Mouse (Mus musculus): ENCODE measurements around the gene P2ry10. TPM values are rescaled to one million over a fixed set of nuclear protein-coding genes. Genes with fewer than 3 reads are reported as not detected.
"Not testable (repeated sequence)": the region's sequence is repeated elsewhere in the genome, so short reads cannot be mapped to it uniquely, and the experiment has no call there.

The P2ry10 gene
- not detected in 2 replicates for polyA plus RNA-seq (2015; fragmentation: Nextera tagmentation; extraction: Ambion mirVana)

GRCm38 (mm10) chrX:107088177-107088576, at the start of gene P2ry10:
Gene P2ry10 (plus strand): TSS chrX:107088492.
- WGBS, result 69% methylated on average over 4 of the region's 4 CpGs
- no peak within 1 kb of the TSS for H3K9ac ChIP-seq

GRCm38 (mm10) chrX:107039146-107039545, 49.1 kb upstream of the P2ry10 start:
- no peak overlapping the region for H3K4me3 ChIP-seq
- H3K9me3 ChIP-seq, result no peaks in the 10 kb centered on the region
- no peak for ATAC-seq (ENCODE audit: low FRiP score)
- H3K4me2 ChIP-seq, result no peak overlapping the region
- H3K27me3 ChIP-seq, result no peaks in the 10 kb centered on the region
- no peak overlapping the region for H3K9ac ChIP-seq
- no peaks in the 10 kb centered on the region for H3K4me1 ChIP-seq (replicated peaks)
- no peaks in the 10 kb centered on the region for H3K36me3 ChIP-seq
- H3K27ac ChIP-seq, result no peak overlapping the region

More at GRCm38 (mm10) chrX:107088177-107088576, at the start of gene P2ry10:
- no peaks in the 10 kb centered on the region for H3K4me1 ChIP-seq (replicated peaks)
- no peaks in the 10 kb centered on the region for H3K36me3 ChIP-seq
- H3K27ac ChIP-seq, result no peak within 1 kb of the TSS
- no peak for ATAC-seq (ENCODE audit: low FRiP score)
- no peaks in the 10 kb centered on the region for H3K27me3 ChIP-seq
- no peaks in the 10 kb centered on the region for H3K9me3 ChIP-seq
- H3K4me3 ChIP-seq, result no peak within 1 kb of the TSS
- H3K4me2 ChIP-seq, result no peak within 1 kb of the TSS

GRCm38 (mm10) chrX:107039635-107040034, 48.7 kb upstream of the P2ry10 start:
- no peaks in the 10 kb centered on the region for H3K36me3 ChIP-seq
- 73% methylated on average over 2 of the region's 2 CpGs for WGBS
- no peak overlapping the region for H3K27ac ChIP-seq
- H3K4me1 ChIP-seq (replicated peaks), result no peaks in the 10 kb centered on the region
- H3K4me2 ChIP-seq, result no peak overlapping the region
- H3K9me3 ChIP-seq, result no peaks in the 10 kb centered on the region
- no peak overlapping the region for H3K4me3 ChIP-seq
- H3K9ac ChIP-seq, result no peak overlapping the region
- no peaks in the 10 kb centered on the region for H3K27me3 ChIP-seq
- ATAC-seq (ENCODE audit: low FRiP score), result no peak

DNA sequence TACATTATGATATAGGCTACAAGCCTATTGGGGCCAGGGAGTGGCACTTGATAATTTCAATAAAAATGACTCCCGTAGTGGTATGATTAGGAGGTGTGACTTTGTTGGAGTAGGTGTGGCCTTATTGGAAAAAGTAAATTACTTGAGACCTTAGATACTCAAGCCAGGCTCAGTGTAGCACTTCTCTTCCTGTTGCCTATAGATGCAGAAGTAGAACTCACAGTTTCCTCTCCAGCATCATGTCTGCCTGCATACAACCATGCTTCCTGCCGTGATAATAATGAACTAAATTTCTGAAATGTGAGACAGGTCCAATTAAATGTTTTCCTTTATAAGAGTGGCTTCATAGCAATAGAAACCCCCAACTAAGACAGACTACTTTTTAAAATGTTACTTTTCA, 45.9 kb upstream of the P2ry10 start:
- Histone ChIP-seq H3K4me3 (no peak overlapping the region), H3K36me3 (no peaks in the 10 kb centered on the region), H3K9me3 (no peaks in the 10 kb centered on the region), H3K4me2 (no peak overlapping the region), H3K27me3 (no peaks in the 10 kb centered on the region), H3K9ac (no peak overlapping the region), H3K27ac (no peak overlapping the region), H3K4me1 (replicated peaks) (no peaks in the 10 kb centered on the region)
- WGBS, result 92% methylated on average over 2 of the region's 2 CpGs
- no peak for ATAC-seq (ENCODE audit: low FRiP score)

DNA sequence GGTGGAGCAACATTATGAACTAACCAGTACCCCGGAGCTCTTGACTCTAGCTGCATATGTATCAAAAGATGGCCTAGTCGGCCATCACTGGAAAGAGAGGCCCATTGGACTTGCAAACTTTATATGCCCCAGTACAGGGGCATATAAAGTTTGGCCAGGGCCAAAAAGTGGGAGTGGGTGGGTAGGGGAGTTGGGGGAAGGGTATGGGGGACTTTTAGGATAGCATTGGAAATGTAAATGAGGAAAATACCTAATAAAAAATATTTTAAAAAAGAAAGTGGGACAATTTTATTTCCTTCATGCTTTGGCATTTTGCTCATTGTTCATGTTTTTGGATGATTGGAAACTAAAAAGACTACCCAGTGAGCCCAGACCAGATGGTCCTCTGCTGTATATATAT, 4.9 kb upstream of the P2ry10 start:
- not testable (repeated sequence) for H3K9me3 ChIP-seq; H3K4me3 ChIP-seq; H3K4me2 ChIP-seq; ATAC-seq (ENCODE audit: low FRiP score); H3K4me1 ChIP-seq (replicated peaks); H3K27ac ChIP-seq; H3K27me3 ChIP-seq; H3K36me3 ChIP-seq; H3K9ac ChIP-seq
- 87% methylated on average over 2 of the region's 2 CpGs for WGBS

- Histone ChIP-seq H3K9ac (no peak overlapping the region), H3K36me3 (no peaks in the 10 kb centered on the region), H3K4me3 (no peak overlapping the region), H3K27ac (no peak overlapping the region), H3K27me3 (no peaks in the 10 kb centered on the region), H3K9me3 (no peaks in the 10 kb centered on the region), H3K4me1 (replicated peaks) (no peaks in the 10 kb centered on the region), H3K4me2 (no peak overlapping the region)
- ATAC-seq (ENCODE audit: low FRiP score), result no peak
Observed at GRCm38 (mm10) chrX:107084320-107084719, 4.0 kb upstream of the P2ry10 start.

DNA sequence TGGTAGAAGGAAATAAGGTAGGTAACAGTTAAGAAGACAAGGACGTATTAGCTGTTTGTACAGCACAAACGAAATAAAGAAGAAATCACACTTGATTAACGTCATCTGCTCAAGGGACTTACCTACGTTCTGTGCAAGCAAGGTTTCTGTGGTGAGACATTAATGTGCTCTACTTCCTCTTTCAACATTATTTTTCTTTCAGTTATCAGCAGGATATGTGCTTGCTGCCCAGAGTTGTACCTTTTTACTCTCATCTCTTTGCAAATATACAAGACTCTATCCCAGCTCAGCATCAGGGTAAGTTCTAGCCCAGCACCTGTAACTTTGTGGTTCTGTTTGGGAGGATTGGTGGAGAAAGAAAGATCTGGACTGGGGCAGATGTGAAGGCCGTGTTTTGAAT, 839 bp downstream of the P2ry10 start:
- H3K27ac ChIP-seq, result no peak overlapping the region

DNA sequence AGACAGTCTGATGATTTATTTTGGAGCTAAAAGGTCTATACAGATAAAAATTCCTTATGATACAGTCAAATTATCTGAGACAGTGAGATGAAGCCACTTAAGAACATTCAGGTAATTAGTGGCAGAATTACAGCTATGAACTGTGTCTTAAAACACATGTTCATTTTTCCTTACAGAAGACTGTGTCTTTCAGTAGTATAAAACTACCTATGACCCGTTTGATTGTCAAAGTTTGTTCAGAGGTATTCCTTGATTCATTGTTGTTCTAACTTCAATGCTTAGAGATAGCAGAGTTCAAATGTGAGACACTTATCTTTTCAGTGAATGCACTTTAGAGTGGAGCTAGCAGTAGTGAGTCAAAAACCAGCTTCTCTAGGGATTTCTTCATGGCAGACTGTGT, 1.6 kb downstream of the P2ry10 start:
- Histone ChIP-seq H3K27ac (no peak overlapping the region), H3K36me3 (no peaks in the 10 kb centered on the region), H3K9me3 (no peaks in the 10 kb centered on the region), H3K9ac (no peak overlapping the region), H3K4me3 (no peak overlapping the region), H3K4me1 (replicated peaks) (no peaks in the 10 kb centered on the region), H3K27me3 (no peaks in the 10 kb centered on the region), H3K4me2 (no peak overlapping the region)
- ATAC-seq (ENCODE audit: low FRiP score), result no peak
- WGBS, result 77% methylated on average over 1 of the region's 1 CpGs

More for the DNA sequence above, 839 bp downstream of the P2ry10 start:
- H3K9me3 ChIP-seq, result no peaks in the 10 kb centered on the region
- no peak for ATAC-seq (ENCODE audit: low FRiP score)
- H3K9ac ChIP-seq, result no peak overlapping the region
- no peaks in the 10 kb centered on the region for H3K36me3 ChIP-seq
- 89% methylated on average over 5 of the region's 5 CpGs for WGBS
- H3K4me3 ChIP-seq, result no peak overlapping the region
- no peaks in the 10 kb centered on the region for H3K4me1 ChIP-seq (replicated peaks)
- no peaks in the 10 kb centered on the region for H3K27me3 ChIP-seq
- H3K4me2 ChIP-seq, result no peak overlapping the region

- no peak for ATAC-seq (ENCODE audit: low FRiP score)
- H3K4me2 ChIP-seq, result no peak overlapping the region
- WGBS, result 78% methylated on average over 3 of the region's 3 CpGs
Observed at GRCm38 (mm10) chrX:107095633-107096032, 7.3 kb downstream of the P2ry10 start.

GRCm38 (mm10) chrX:107116333-107116732, 28.0 kb downstream of the P2ry10 start:
- Histone ChIP-seq H3K27me3 (no peaks in the 10 kb centered on the region), H3K4me2 (no peak overlapping the region), H3K9ac (no peak overlapping the region), H3K4me1 (replicated peaks) (no peaks in the 10 kb centered on the region), H3K9me3 (no peaks in the 10 kb centered on the region), H3K4me3 (no peak overlapping the region), H3K36me3 (no peaks in the 10 kb centered on the region), H3K27ac (no peak overlapping the region)
- WGBS, result 93% methylated on average over 1 of the region's 1 CpGs
- ATAC-seq (ENCODE audit: low FRiP score), result no peak

More at GRCm38 (mm10) chrX:107095633-107096032, 7.3 kb downstream of the P2ry10 start:
- Histone ChIP-seq H3K9ac (no peak overlapping the region), H3K4me3 (no peak overlapping the region), H3K27me3 (no peaks in the 10 kb centered on the region), H3K27ac (no peak overlapping the region), H3K36me3 (no peaks in the 10 kb centered on the region), H3K4me1 (replicated peaks) (no peaks in the 10 kb centered on the region), H3K9me3 (no peaks in the 10 kb centered on the region)

DNA sequence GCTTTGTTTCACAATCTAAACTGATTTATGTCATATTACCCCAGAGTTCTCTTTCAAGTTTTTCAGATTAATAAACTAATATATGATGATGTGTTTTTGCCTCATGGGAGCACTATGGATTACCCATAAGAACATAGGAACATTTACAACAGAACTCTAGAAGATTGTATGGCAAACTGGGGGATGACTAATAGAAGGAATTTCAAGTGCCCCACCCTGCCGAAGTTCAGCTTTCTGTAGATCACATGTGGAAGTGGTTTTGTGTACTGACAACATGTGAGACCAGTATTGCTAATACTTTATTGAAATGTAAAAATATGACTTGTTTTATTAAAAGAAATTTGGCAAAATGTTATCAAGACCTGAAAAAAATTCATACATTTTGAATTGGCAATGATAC, 28.7 kb downstream of the P2ry10 start:
- Histone ChIP-seq H3K27me3 (no peaks in the 10 kb centered on the region), H3K36me3 (no peaks in the 10 kb centered on the region), H3K9me3 (no peaks in the 10 kb centered on the region), H3K4me1 (replicated peaks) (no peaks in the 10 kb centered on the region), H3K27ac (no peak overlapping the region), H3K4me3 (no peak overlapping the region), H3K9ac (no peak overlapping the region), H3K4me2 (no peak overlapping the region)
- no peak for ATAC-seq (ENCODE audit: low FRiP score)
- 90% methylated on average over 1 of the region's 1 CpGs for WGBS

DNA sequence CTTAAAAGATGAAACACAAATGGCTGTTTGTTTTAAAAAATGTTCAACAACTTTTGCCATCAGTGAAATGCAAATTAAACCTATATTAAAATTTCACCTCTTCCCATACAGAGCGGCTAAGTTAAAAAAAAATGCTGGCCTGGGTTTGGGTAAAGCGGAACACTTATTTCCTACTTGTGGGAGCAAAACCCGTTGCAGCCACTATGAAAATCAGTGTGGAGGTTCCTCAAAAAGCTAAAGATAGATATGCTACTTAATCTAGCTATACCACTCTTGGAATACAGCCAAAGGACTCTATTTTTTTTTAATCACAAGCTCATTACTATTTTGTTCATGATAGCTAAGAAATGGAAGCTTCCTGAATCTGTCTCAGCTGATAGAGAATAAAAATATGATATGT, 54.9 kb downstream of the P2ry10 start:
- no peak overlapping the region for H3K27ac ChIP-seq
- H3K9ac ChIP-seq, result no peak overlapping the region
- 89% methylated on average over 3 of the region's 3 CpGs for WGBS
- no peaks in the 10 kb centered on the region for H3K27me3 ChIP-seq
- no peak overlapping the region for H3K4me2 ChIP-seq
- no peaks in the 10 kb centered on the region for H3K36me3 ChIP-seq
- no peak for ATAC-seq (ENCODE audit: low FRiP score)
- H3K4me1 ChIP-seq (replicated peaks), result no peaks in the 10 kb centered on the region
- H3K4me3 ChIP-seq, result no peak overlapping the region
- no peaks in the 10 kb centered on the region for H3K9me3 ChIP-seq

DNA sequence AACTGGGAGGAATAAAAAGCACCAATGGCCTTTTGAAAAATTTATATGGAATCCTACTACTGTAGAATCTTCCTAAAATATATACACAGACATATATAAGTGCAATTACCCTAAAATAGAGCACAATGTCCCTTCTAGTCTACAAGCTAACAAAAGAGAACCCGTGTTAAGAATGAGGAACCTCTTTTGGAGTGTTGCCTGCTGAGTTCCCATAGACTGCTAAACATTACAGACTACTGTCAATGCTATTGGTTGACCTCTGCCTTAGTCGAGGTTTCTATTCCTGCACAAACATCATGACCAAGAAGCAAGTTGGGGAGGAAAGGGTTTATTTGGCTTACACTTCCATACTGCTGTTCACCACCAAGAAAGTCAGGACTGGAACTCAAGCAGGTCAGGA, 55.6 kb downstream of the P2ry10 start:
- H3K27me3 ChIP-seq, result no peaks in the 10 kb centered on the region
- no peak for ATAC-seq (ENCODE audit: low FRiP score)
- no peak overlapping the region for H3K4me2 ChIP-seq
- 72% methylated on average over 2 of the region's 2 CpGs for WGBS
- no peak overlapping the region for H3K9ac ChIP-seq
- no peaks in the 10 kb centered on the region for H3K36me3 ChIP-seq
- no peaks in the 10 kb centered on the region for H3K4me1 ChIP-seq (replicated peaks)
- no peak overlapping the region for H3K4me3 ChIP-seq
- no peaks in the 10 kb centered on the region for H3K9me3 ChIP-seq
- no peak overlapping the region for H3K27ac ChIP-seq

GRCm38 (mm10) chrX:107148681-107149080, 60.4 kb downstream of the P2ry10 start, which contains the start of gene P2ry10b:
Gene P2ry10b (plus strand): TSS chrX:107148927.
- no peak within 1 kb of the TSS for H3K4me2 ChIP-seq
- H3K27ac ChIP-seq, result no peak within 1 kb of the TSS
- ATAC-seq (ENCODE audit: low FRiP score), result no peak
- no peak within 1 kb of the TSS for H3K4me3 ChIP-seq
- no peaks in the 10 kb centered on the region for H3K27me3 ChIP-seq
- H3K36me3 ChIP-seq, result no peaks in the 10 kb centered on the region
- WGBS, result 88% methylated on average over 3 of the region's 3 CpGs
- no peaks in the 10 kb centered on the region for H3K9me3 ChIP-seq
- no peaks in the 10 kb centered on the region for H3K4me1 ChIP-seq (replicated peaks)
- no peak within 1 kb of the TSS for H3K9ac ChIP-seq
